Mouse (Mus musculus) stomach, postnatal 0 days (tissue): ENCODE measurements around the gene Adamtsl2.

Experiments
- CTCF ChIP-seq: IDR thresholded peaks from 2 replicates; pipeline ENCODE4 v1.5.1; 2016; ENCODE audit warnings: antibody characterized with exemption, low read depth, mild to moderate bottlenecking, moderate library complexity
- EP300 ChIP-seq: optimal IDR thresholded peaks from 2 replicates; pipeline ENCODE3; 2016; ENCODE audit warnings: antibody characterized with exemption

DNA sequence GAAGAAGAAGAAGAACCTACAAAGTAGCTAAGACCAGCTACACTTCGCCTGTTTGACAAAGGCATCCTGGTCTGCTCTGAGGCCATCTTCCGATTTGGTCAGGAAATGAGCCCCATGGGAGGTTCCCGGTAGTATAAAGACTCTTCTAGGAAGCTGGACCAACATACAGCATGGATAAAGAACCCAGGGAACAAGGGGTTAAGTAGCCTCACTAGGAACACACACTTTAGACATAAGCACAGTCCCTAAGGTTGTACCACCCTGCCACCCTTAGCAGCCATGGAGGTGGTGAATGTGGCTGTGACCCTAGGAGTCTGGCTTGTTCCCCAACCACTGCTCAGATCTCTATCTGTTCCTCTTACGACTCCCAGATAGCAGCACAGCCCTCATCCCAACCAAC lies 59.2 kb downstream of the Adamtsl2 start:
- no peak for TF ChIP-seq CTCF
- no peak for TF ChIP-seq EP300
